Mouse (Mus musculus): Measurements from ENCODE around the gene Slc6a4. TPM values are rescaled to one million over a fixed set of nuclear protein-coding genes. Genes with fewer than 3 reads are reported as not detected.

The Slc6a4 gene
- polyA plus RNA-seq (2012; rRNA removed), result 6.1 and 6.2 TPM in 2 replicates

DNA sequence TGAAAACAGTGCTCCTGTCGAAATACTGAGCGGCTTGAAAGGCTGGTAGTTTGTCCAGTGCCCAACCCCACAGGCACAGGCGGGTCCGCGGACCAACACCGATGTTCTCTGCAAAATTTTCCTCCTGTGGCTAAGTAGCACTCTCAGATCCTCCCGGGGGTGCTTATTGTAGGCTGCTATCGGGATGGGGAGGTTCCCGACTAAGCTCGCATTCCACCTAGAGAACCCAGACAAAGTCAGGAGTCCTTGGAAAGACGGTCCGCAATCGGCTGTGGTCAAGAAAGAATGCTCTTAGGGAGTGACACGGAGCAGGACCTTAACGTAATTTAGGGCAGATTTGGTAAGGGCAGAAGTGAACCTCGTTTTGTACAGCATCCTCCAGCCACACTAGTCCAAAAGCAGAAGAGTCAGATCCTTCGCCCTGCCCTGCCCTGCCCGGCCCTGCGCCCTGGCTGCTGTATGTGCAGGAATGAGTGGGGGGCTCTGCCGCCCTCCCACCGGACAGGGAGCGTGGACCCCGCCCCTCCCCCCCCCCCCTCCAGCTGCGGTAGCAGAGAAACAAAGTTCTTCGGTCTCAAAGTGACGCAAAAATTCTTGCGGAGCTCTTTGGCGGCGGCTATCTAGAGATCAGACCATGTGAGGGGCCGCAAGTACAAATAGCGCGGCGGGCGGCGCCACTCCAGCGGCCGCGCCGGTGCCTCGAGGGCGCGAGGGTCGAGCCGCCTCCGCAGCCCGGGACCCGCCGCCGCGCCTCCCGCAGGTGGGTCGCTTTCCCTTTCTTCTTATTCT lies at the start of gene Slc6a4:
Slc6a4 (plus strand) TSS at position 688 of the 789 bp plus-strand sequence.
- TF ChIP-seq POLR2A (IDR thresholded peaks at IDR 0.05; ENCODE audit: low read depth, low read length) (no peak), CTCF (IDR thresholded peaks at IDR 0.05; ENCODE audit: extremely low read depth, insufficient read depth, insufficient read length, insufficient replicate concordance) (no peak)
- 3% methylated on average over 51 of the region's 52 CpGs for WGBS
- peak within 1 kb of the TSS; percentile 47; the same call in 1 of the 2 replicates for H3K4me3 ChIP-seq (ENCODE audit: extremely low read depth, insufficient read depth, insufficient read length)
- no peak within 1 kb of the TSS for H3K27ac ChIP-seq (ENCODE audit: insufficient read depth, low read length)
- peaks cover 7% of the 10 kb centered on the region; the same call in 1 of the 2 replicates for H3K4me1 ChIP-seq (ENCODE audit: control insufficient read depth, insufficient read depth, insufficient read length)
- H3K27me3 ChIP-seq (ENCODE audit: control insufficient read depth, insufficient read depth, low read length), result peaks cover 22% of the 10 kb centered on the region
- DNase-seq (ENCODE audit: low read depth in 1 of 2, low spot score in 2 of 2), result no peak
- H3K36me3 ChIP-seq (ENCODE audit: control insufficient read depth, insufficient read depth, low read length), result no peaks in the 10 kb centered on the region

DNA sequence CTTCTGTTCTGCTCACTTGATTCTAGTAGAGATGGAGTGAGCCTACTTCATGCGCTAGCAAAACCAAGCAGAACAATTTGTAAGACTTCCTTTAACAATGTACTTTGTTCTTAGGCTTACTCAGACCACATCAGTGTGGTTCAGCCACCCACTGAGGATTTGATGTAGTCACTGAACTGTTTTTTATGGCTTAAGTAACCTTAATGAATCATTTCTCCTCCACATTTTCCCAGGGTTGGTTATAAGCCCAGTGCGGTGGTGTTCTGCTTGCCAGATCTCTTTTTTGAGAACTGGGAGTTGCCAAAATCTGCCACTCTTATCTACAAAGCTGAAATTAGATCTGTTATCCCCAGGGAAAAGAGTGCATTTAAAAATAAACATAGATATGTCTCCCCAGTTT lies 44.9 kb upstream of the Slc6a4 start:
- DNase-seq (ENCODE audit: low read depth in 1 of 2, low spot score in 2 of 2), result no peak
- H3K27ac ChIP-seq (ENCODE audit: insufficient read depth, low read length), result no peak overlapping the region
- TF ChIP-seq POLR2A (IDR thresholded peaks at IDR 0.05; ENCODE audit: low read depth, low read length), result no peak
- no peaks in the 10 kb centered on the region for H3K4me1 ChIP-seq (ENCODE audit: control insufficient read depth, insufficient read depth, insufficient read length)
- H3K36me3 ChIP-seq (ENCODE audit: control insufficient read depth, insufficient read depth, low read length), result peaks cover 36% of the 10 kb centered on the region
- H3K4me3 ChIP-seq (ENCODE audit: extremely low read depth, insufficient read depth, insufficient read length), result no peak overlapping the region
- 80% methylated on average over 2 of the region's 2 CpGs for WGBS
- no peaks in the 10 kb centered on the region for H3K27me3 ChIP-seq (ENCODE audit: control insufficient read depth, insufficient read depth, low read length)

DNA sequence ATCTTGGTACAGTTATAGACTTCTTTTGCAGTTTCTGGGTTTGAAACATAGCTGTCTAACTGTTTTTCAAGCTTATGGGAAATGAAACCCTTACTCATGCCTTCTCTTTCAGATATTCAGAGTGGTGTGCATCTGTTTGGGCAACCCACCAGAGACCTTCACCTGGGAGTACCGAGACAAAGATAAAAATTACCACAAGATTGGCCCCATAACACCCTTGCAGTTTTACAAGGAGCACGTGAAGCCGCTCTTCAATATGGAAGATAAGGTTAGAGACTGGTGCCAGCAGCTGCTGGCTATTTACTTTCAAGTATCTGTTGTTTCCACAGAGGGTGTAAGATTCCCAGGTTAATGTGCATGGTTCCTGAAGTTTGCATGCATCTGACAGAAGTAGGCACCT lies 32.7 kb upstream of the Slc6a4 start:
- H3K27me3 ChIP-seq (ENCODE audit: control insufficient read depth, insufficient read depth, low read length), result no peaks in the 10 kb centered on the region
- H3K4me3 ChIP-seq (ENCODE audit: extremely low read depth, insufficient read depth, insufficient read length), result no peak overlapping the region
- H3K4me1 ChIP-seq (ENCODE audit: control insufficient read depth, insufficient read depth, insufficient read length), result no peaks in the 10 kb centered on the region
- TF ChIP-seq POLR2A (IDR thresholded peaks at IDR 0.05; ENCODE audit: low read depth, low read length), result no peak
- TF ChIP-seq CTCF (IDR thresholded peaks at IDR 0.05; ENCODE audit: extremely low read depth, insufficient read depth, insufficient read length, insufficient replicate concordance), result no peak
- no peak overlapping the region for H3K27ac ChIP-seq (ENCODE audit: insufficient read depth, low read length)
- WGBS, result 88% methylated on average over 3 of the region's 3 CpGs
- peaks cover 41% of the 10 kb centered on the region for H3K36me3 ChIP-seq (ENCODE audit: control insufficient read depth, insufficient read depth, low read length)
- no peak for DNase-seq (ENCODE audit: low read depth in 1 of 2, low spot score in 2 of 2)

DNA sequence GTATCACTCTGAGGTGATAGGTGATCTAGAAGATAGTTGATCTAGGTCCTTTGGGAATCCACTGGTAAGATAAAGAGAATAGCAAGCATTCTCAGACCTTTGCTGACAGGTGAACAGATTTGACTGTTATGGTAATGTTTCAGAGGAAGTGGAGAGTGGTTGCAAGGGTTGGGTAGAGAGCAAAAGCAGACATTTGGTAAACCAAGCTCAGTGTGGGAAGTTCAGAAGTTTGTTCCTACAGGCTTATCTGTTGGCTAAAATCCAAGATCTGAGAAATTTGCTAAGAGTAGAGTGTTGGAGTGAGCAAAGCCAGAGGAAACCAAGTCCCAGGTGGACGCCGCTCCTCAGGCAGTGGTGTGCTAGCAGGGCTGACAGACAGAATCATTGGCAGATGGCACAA lies 28.1 kb upstream of the Slc6a4 start:
- no peaks in the 10 kb centered on the region for H3K27me3 ChIP-seq (ENCODE audit: control insufficient read depth, insufficient read depth, low read length)
- no peak overlapping the region for H3K27ac ChIP-seq (ENCODE audit: insufficient read depth, low read length)
- H3K36me3 ChIP-seq (ENCODE audit: control insufficient read depth, insufficient read depth, low read length), result peaks cover 48% of the 10 kb centered on the region
- H3K4me1 ChIP-seq (ENCODE audit: control insufficient read depth, insufficient read depth, insufficient read length), result no peaks in the 10 kb centered on the region
- 79% methylated on average over 2 of the region's 2 CpGs for WGBS
- H3K4me3 ChIP-seq (ENCODE audit: extremely low read depth, insufficient read depth, insufficient read length), result no peak overlapping the region
- DNase-seq (ENCODE audit: low read depth in 1 of 2, low spot score in 2 of 2), result no peak
- TF ChIP-seq CTCF (IDR thresholded peaks at IDR 0.05; ENCODE audit: extremely low read depth, insufficient read depth, insufficient read length, insufficient replicate concordance) (no peak), POLR2A (IDR thresholded peaks at IDR 0.05; ENCODE audit: low read depth, low read length) (no peak)

DNA sequence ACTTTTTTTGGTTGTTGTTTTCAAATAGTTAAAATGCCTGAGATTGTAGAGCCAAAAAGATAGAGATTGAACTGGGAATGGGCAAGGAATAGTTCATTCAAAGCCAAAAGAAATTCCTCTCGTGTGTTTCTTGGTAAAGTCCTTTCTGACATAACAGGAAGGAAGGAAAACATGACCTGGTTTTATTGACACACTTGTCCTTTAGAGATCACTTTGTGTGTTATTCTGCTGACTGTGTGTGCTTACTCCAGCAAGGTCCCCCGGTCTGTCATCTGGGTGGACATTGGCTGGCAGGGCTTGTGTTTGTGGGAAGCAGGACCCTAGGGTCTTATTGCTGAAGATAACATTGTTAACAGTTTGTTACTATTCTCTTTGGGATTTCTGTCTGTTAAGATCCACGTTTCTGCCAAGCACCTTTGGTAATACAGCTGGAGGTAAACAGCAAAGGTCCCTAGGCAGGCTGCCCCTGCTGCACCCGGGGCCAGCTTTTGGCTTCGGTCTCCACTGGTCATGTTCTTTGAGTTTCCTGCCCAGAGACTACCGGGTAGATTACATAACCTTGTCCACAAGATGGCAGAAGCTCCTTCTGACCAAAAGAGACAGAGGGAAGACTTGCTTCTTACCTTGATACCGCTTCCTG lies 23.6 kb upstream of the Slc6a4 start:
- Histone ChIP-seq H3K27ac (ENCODE audit: insufficient read depth, low read length) (no peak overlapping the region), H3K4me1 (ENCODE audit: control insufficient read depth, insufficient read depth, insufficient read length) (no peaks in the 10 kb centered on the region), H3K36me3 (ENCODE audit: control insufficient read depth, insufficient read depth, low read length) (peaks cover 29% of the 10 kb centered on the region), H3K4me3 (ENCODE audit: extremely low read depth, insufficient read depth, insufficient read length) (no peak overlapping the region), H3K27me3 (ENCODE audit: control insufficient read depth, insufficient read depth, low read length) (no peaks in the 10 kb centered on the region)
- 88% methylated on average over 7 of the region's 7 CpGs for WGBS
- DNase-seq (ENCODE audit: low read depth in 1 of 2, low spot score in 2 of 2), result no peak
- TF ChIP-seq POLR2A (IDR thresholded peaks at IDR 0.05; ENCODE audit: low read depth, low read length) (no peak), CTCF (IDR thresholded peaks at IDR 0.05; ENCODE audit: extremely low read depth, insufficient read depth, insufficient read length, insufficient replicate concordance) (no peak)

DNA sequence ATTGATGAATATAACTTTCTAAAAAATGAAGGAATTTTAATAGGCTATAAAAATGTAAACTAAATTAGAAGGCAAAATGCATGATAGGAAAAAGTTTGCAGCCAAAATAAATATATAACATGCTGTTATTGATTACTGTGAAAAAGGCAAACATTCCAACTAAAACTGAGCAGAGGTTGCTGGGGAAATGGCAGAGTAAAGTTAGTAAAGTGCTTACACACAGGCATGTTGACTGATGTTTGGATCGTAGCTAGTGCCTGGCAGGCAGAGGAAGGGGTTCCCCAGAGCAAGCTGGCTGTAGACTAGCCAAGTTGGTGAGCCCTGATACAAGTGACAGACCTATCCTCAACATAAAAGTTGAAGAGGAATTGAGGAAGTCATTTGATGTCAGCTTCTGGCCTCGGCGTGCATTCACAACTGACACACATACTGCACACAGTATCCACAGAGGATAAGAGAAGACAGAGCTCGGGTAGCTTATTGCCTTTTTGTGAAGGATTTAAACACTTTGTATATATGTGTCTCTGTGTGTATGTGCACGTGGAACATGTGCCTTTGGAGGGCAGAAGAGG lies 16.7 kb upstream of the Slc6a4 start:
- TF ChIP-seq POLR2A (IDR thresholded peaks at IDR 0.05; ENCODE audit: low read depth, low read length) (no peak), CTCF (IDR thresholded peaks at IDR 0.05; ENCODE audit: extremely low read depth, insufficient read depth, insufficient read length, insufficient replicate concordance) (no peak)
- WGBS, result 80% methylated on average over 5 of the region's 5 CpGs
- no peak for DNase-seq (ENCODE audit: low read depth in 1 of 2, low spot score in 2 of 2)
- H3K27me3 ChIP-seq (ENCODE audit: control insufficient read depth, insufficient read depth, low read length), result no peaks in the 10 kb centered on the region
- H3K4me3 ChIP-seq (ENCODE audit: extremely low read depth, insufficient read depth, insufficient read length), result no peak overlapping the region
- H3K27ac ChIP-seq (ENCODE audit: insufficient read depth, low read length), result no peak overlapping the region
- peaks cover 15% of the 10 kb centered on the region for H3K36me3 ChIP-seq (ENCODE audit: control insufficient read depth, insufficient read depth, low read length)
- H3K4me1 ChIP-seq (ENCODE audit: control insufficient read depth, insufficient read depth, insufficient read length), result no peaks in the 10 kb centered on the region
